Mouse (Mus musculus) stomach, postnatal 0 days (tissue): ENCODE results near the gene Zfp626. TPM values are rescaled to one million over a fixed set of nuclear protein-coding genes. Genes with fewer than 3 reads are reported as not detected.
"Not testable (repeated sequence)": the region's sequence is repeated elsewhere in the genome, so short reads cannot be mapped to it uniquely, and the experiment has no call there.

Source experiments
- ATAC-seq: fragments of 200-750 bp; cut with Nextera tagmentation; 2 replicates; pipeline ENCODE4 v1.8.0; 2017; ENCODE audit not compliant: low FRiP score, low TSS enrichment
- DNase-seq: peaks from one replicate; pipeline ENCODE4 v3.0.0-alpha.2; 2016; ENCODE audit warnings: low spot score
- H3K27ac ChIP-seq: fragments of 300-500 bp; sonication (generic); replicated peaks from 2 replicates; pipeline ENCODE4 v1.5.1; 2014; ENCODE audit warnings: mild to moderate bottlenecking, control low read depth
- H3K27me3 ChIP-seq: fragments of 300-500 bp; sonication (generic); 2 replicates; pipeline ENCODE4 v1.6.1; 2014; ENCODE audit warnings: low read length; ENCODE audit not compliant: control insufficient read depth, insufficient read depth
- H3K36me3 ChIP-seq: fragments of 300-500 bp; sonication (generic); 2 replicates; pipeline ENCODE4 v1.6.1; 2014; ENCODE audit warnings: low read length, mixed read lengths; ENCODE audit not compliant: control insufficient read depth, insufficient read depth
- H3K4me1 ChIP-seq: fragments of 300-500 bp; sonication (generic); replicated peaks from 2 replicates; pipeline ENCODE4 v1.6.1; 2014; ENCODE audit warnings: antibody characterized with exemption; ENCODE audit not compliant: control insufficient read depth, insufficient read depth
- H3K4me2 ChIP-seq: fragments of 300-500 bp; sonication (generic); replicated peaks from 2 replicates; pipeline ENCODE4 v1.6.1; 2014; ENCODE audit warnings: low read depth, mild to moderate bottlenecking, control low read depth, moderate library complexity
- H3K4me3 ChIP-seq: fragments of 300-500 bp; sonication (generic); 2 replicates; pipeline ENCODE4 v1.5.1; 2014; ENCODE audit warnings: low read depth, low read length, control low read depth
- H3K9ac ChIP-seq: fragments of 300-500 bp; sonication (generic); 2 replicates; pipeline ENCODE4 v1.6.1; 2014; ENCODE audit warnings: mild to moderate bottlenecking, low read length, control low read depth, mixed read lengths
- H3K9me3 ChIP-seq: fragments of 300-500 bp; sonication (generic); 2 replicates; pipeline ENCODE4 v1.6.1; 2016; ENCODE audit warnings: low read length; ENCODE audit not compliant: control insufficient read depth
- CTCF ChIP-seq: IDR thresholded peaks from 2 replicates; pipeline ENCODE4 v1.5.1; 2016; ENCODE audit warnings: antibody characterized with exemption, low read depth, mild to moderate bottlenecking, moderate library complexity
- EP300 ChIP-seq: optimal IDR thresholded peaks from 2 replicates; pipeline ENCODE3; 2016; ENCODE audit warnings: antibody characterized with exemption
- WGBS: fragments of 180-500 bp; shearing (Covaris S2); extraction: QIAGEN DNeasy Blood & Tissue Kit; methylation state at CpG from one replicate; pipeline ENCODE4 v1.1.7; 2014; 5-methylcytosine and 5-hydroxymethylcytosine counted together
- polyA plus RNA-seq: library from polyadenylated mRNA; unstranded; fragments of >200 nt; fragmentation: Nextera tagmentation; extraction: Ambion mirVana; gene quantifications from 2 replicates; pipeline ENCODE4 v1.2.1, GENCODE M21; 2015

Gene Zfp626
- polyA plus RNA-seq, 1 experiment from 2014 or later: 1.3 TPM

DNA sequence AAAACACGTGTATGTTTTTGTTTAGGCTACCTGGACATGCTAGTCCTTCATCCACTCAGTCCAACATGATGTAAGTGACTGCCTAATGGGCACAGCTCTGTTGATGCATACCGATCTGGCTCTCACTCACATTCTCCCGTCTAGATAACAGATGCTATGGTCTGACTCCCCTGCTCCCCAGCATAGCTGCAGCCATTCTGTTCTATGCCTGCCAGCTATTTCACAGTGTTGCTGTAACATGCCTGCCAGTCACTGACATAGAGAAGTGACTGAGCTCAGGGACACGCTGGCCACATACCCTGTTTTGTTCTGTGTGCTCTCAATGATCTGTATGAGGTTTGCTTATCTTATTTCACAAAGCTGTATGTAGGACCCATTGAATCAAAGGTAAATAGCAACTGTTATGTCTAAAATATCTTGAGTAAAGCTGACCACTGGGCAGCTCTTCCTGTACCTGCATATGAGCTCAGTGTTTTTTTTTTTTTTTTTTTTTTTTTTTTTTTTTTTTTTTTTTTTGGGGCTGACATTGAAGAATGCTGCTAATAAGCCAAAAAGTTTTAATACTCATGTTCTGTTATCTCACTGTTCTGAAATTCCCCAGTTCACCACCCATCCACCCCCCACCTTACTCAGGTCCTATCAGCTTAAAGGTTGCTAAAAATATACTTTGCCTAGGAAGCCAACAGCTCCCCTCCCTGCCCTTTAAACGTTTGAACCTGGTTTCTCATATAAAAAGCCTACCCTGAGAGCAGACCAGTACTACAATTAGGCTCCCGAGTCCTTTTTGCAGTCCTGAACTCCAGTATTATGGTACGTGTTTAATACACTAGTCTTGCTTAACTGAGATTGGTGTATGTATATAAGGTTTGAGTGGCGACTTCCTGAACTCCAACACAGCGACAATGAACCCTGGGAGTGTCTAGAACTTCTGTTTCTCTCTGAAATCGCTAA, 52.6 kb downstream of the Zfp626 start:
- H3K4me2 ChIP-seq: peak overlapping the region; percentile 75
- H3K9me3 ChIP-seq: no peaks in the 10 kb centered on the region
- H3K4me3 ChIP-seq: peak overlapping the region; percentile 59
- H3K9ac ChIP-seq: peak overlapping the region; percentile 78
- ATAC-seq (peak; percentile 34; the same call in 1 of the 2 replicates), DNase-seq (no peak)
- TF ChIP-seq CTCF (no peak), EP300 (no peak)
- H3K36me3 ChIP-seq: peaks cover 8% of the 10 kb centered on the region; the same call in 1 of the 2 replicates
- peak overlapping the region; percentile 92 for H3K27ac ChIP-seq
- H3K4me1 ChIP-seq: peaks cover 5% of the 10 kb centered on the region; the same call in 1 of the 2 replicates
- no peaks in the 10 kb centered on the region for H3K27me3 ChIP-seq
- WGBS: 13% methylated on average over 10 of the region's 10 CpGs

DNA sequence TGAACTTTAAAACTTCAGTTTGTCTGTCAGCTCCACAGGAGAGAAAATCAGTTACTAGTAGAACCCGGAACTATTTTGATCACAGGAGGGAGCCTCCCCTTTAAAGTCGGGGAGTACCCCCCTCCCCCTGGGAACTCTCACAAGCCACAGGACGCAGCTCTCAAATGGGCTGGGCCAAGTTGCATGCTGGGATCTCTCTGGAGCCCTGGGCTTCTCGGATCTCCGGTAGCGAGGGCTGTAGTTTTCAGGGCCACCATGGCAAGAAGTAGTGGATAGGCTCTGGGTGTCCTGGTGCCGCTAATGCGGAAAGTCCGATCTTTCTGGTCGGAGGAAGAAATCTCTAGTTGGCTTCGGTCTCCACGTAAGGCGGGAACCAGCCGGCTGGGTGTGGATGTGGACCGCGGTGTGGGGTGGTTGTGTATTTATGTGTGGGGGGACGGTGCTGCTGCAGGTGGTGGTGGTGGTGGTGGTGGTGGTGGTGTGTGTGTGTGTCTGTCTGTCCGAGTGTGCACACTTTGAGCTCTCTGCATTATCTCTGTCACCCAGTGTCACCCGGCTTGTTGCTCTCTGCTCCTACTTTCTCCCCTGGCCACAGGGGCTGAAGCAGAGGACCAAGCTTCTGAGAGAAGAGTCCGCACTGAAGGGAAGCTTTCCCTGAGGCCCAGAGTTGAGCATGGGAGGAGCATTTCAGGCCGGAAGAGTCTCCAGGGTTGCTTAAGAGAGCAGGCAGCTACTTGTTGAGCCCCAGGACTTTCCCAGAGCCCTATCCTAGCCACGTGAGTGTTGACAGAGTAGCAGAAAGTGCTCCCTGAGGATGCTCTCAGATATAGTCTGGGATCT, 53.6 kb downstream of the Zfp626 start:
- no peaks in the 10 kb centered on the region for H3K27me3 ChIP-seq
- H3K36me3 ChIP-seq: peaks cover 10% of the 10 kb centered on the region; the same call in 1 of the 2 replicates
- H3K9ac ChIP-seq: peak overlapping the region; percentile 78
- no peaks in the 10 kb centered on the region for H3K9me3 ChIP-seq
- DNase-seq: peak; percentile 81
- H3K27ac ChIP-seq: peak overlapping the region; percentile 92
- H3K4me2 ChIP-seq: peak overlapping the region; percentile 75
- H3K4me3 ChIP-seq: peak overlapping the region; percentile 59
- under 1% methylated on average over 22 of the region's 22 CpGs for WGBS
- H3K4me1 ChIP-seq: peaks cover 5% of the 10 kb centered on the region; the same call in 1 of the 2 replicates
- peak; percentile 96 for ATAC-seq
- TF ChIP-seq EP300 (no peak), CTCF (0 out of 2 replicates have a peak, but pooled peaks have one; percentile 14)

DNA sequence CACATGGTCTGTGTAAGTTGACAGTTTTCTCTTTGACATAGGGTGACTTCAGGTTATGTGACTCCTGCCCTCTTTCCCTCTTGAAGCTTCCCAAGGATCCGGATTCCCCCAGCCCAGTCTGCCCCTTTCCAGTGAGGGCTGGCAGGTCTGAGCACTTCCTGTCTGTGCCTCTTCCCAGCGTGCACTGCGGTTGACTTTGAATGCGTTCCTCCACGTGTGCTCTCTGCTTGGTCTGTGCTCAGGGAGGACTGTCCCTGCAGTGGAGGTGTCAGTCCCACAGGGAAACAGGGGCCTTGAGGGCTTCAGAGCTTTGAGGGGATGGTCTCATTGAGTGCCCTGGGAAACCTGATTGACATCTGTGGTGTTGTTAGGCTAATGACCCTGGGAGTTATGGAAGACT, 55.6 kb downstream of the Zfp626 start:
- not testable (repeated sequence) for H3K9ac ChIP-seq, DNase-seq, ATAC-seq, H3K4me3 ChIP-seq, H3K9me3 ChIP-seq, H3K27ac ChIP-seq, H3K27me3 ChIP-seq, H3K4me2 ChIP-seq, H3K4me1 ChIP-seq
- 82% methylated on average over 5 of the region's 5 CpGs for WGBS
- peaks cover 15% of the 10 kb centered on the region; the same call in 1 of the 2 replicates for H3K36me3 ChIP-seq

Other genes with a start within 250 kb of the Zfp626 start
- gene Akt2, start 215.6 kb upstream of the Zfp626 start, polyA plus RNA-seq: 42.6 and 46.5 TPM in 2 replicates
- 1.4 and 1.6 TPM in 2 replicates for gene Ttc9b, start 153.3 kb upstream of the Zfp626 start, polyA plus RNA-seq
- 4.2 and 4.6 TPM in 2 replicates for gene Map3k10, start 132.6 kb upstream of the Zfp626 start, polyA plus RNA-seq
- gene Zfp607b, start 117.9 kb upstream of the Zfp626 start, polyA plus RNA-seq: 1.9 and 2.0 TPM in 2 replicates
- gene Zfp60, start 75.8 kb upstream of the Zfp626 start, polyA plus RNA-seq: 8.4 and 9.3 TPM in 2 replicates
- 2.8 and 3.0 TPM in 2 replicates for gene Zfp59, start 31.4 kb downstream of the Zfp626 start, polyA plus RNA-seq
- gene Zfp607a, start 50.3 kb downstream of the Zfp626 start, polyA plus RNA-seq: 1.4 and 1.6 TPM in 2 replicates
- 3.7 and 4.6 TPM in 2 replicates for gene Zfp974, start 122.3 kb downstream of the Zfp626 start, polyA plus RNA-seq
- gene Zfp780b, start 172.0 kb downstream of the Zfp626 start, polyA plus RNA-seq: 6.2 and 7.3 TPM in 2 replicates
- 1.1 TPM in 2 replicates for gene Zfp850, start 206.9 kb downstream of the Zfp626 start, polyA plus RNA-seq
- gene Psmc4, start 242.9 kb downstream of the Zfp626 start, polyA plus RNA-seq: 167 and 173 TPM in 2 replicates